Mouse (Mus musculus) liver, embryonic 16.5 days (tissue): Measurements from ENCODE around the gene Ehd3. TPM values are rescaled to one million over a fixed set of nuclear protein-coding genes. Genes with fewer than 3 reads are reported as not detected.

Experiments used
- polyA plus RNA-seq: library from polyadenylated mRNA; unstranded; fragments of >200 nt; fragmentation: Nextera tagmentation; extraction: Ambion mirVana; gene quantifications from 2 replicates; pipeline ENCODE4 v1.2.1, GENCODE M21; 2015

Gene Ehd3
- polyA plus RNA-seq, 1 experiment from 2014 or later = 23.1 TPM

Other genes with a start within 250 kb of the Ehd3 start
- not detected in 2 replicates for gene Galnt14, start 93.7 kb upstream of the Ehd3 start, polyA plus RNA-seq
- 4.2 and 5.6 TPM in 2 replicates for gene Xdh, start 146.1 kb downstream of the Ehd3 start, polyA plus RNA-seq
- 0.05 TPM in 1 of 2 replicates, not detected in the other for gene Srd5a2, start 243.8 kb downstream of the Ehd3 start, polyA plus RNA-seq